Mouse (Mus musculus) ovary, postnatal 14 days (tissue): ENCODE measurements around the gene Nat9.

ENCODE experiments used
- DNase-seq: peaks from one replicate; pipeline ENCODE4 v3.0.0; 2022; ENCODE audit warnings: low spot score

The Nat9 gene

GRCm38 (mm10) chr11:115153088-115153487 is 34.6 kb downstream of the Nat9 start:
- DNase-seq = no peak

GRCm38 (mm10) chr11:115151755-115152429 is 35.8 kb downstream of the Nat9 start:
- no peak for DNase-seq

GRCm38 (mm10) chr11:115150741-115151254 is 36.9 kb downstream of the Nat9 start:
- DNase-seq = no peak

GRCm38 (mm10) chr11:115147813-115148212 is 39.8 kb downstream of the Nat9 start:
- no peak for DNase-seq

- no peak for DNase-seq
These were observed 45.7 kb downstream of the Nat9 start for GRCm38 (mm10) chr11:115141970-115142369.

- DNase-seq = no peak
These were observed 48.9 kb downstream of the Nat9 start for GRCm38 (mm10) chr11:115138597-115139262.

- DNase-seq = no peak
These were observed 53.9 kb downstream of the Nat9 start, which contains the start of gene Cd300lf for GRCm38 (mm10) chr11:115133800-115134199. Gene Cd300lf, minus strand, starts transcription at chr11:115133992.
